Mouse (Mus musculus) G1E (cell line): ENCODE results near the gene AB124611. TPM values are rescaled to one million over a fixed set of nuclear protein-coding genes. Genes with fewer than 3 reads are reported as not detected.

ENCODE experiments used
- ATAC-seq: 2 replicates; pipeline ENCODE4 v1.8.0; 2016; ENCODE audit warnings: mild to moderate bottlenecking; ENCODE audit not compliant: insufficient number of reproducible peaks, poor library complexity, low FRiP score, severe bottlenecking; ENCODE audit errors: extremely low read depth
- DNase-seq: peaks from one replicate; pipeline ENCODE4 v3.0.0; 2012; ENCODE audit warnings: low spot score
- H3K27me3 ChIP-seq: 2 replicates; pipeline ENCODE4 v1.6.1; 2012; ENCODE audit warnings: mild to moderate bottlenecking, low read length, inconsistent platforms; ENCODE audit not compliant: insufficient read depth
- H3K36me3 ChIP-seq: replicated peaks from 2 replicates; pipeline ENCODE3; 2012; ENCODE audit warnings: mild to moderate bottlenecking, inconsistent platforms
- H3K4me1 ChIP-seq: 2 replicates; pipeline ENCODE4 v1.6.1; 2012; ENCODE audit warnings: low read depth, low read length, inconsistent platforms, mixed read lengths; ENCODE audit not compliant: insufficient read depth
- H3K4me3 ChIP-seq: 2 replicates; pipeline ENCODE4 v1.5.1; 2012; ENCODE audit warnings: low read depth, mild to moderate bottlenecking, inconsistent platforms, low read length, moderate library complexity, mixed read lengths
- H3K9me3 ChIP-seq: replicated peaks from 2 replicates; pipeline ENCODE4 v1.6.1; 2012; ENCODE audit warnings: inconsistent platforms
- CTCF ChIP-seq: IDR thresholded peaks from 2 replicates; pipeline ENCODE4 v1.5.1; 2012; ENCODE audit warnings: low read depth, low read length, inconsistent platforms, mixed read lengths
- GATA1 ChIP-seq: IDR thresholded peaks from 2 replicates; pipeline ENCODE4 v1.6.1; 2012; ENCODE audit warnings: borderline replicate concordance, low read length, inconsistent platforms, mixed read lengths
- GATA2 ChIP-seq: IDR thresholded peaks from 2 replicates; pipeline ENCODE4 v1.6.1; 2012; ENCODE audit warnings: low read depth, low read length, inconsistent platforms, borderline replicate concordance
- POLR2AphosphoS5 ChIP-seq: IDR thresholded peaks from 2 replicates; pipeline ENCODE4 v1.6.1; 2012; ENCODE audit warnings: low read depth, low read length, inconsistent platforms; ENCODE audit not compliant: insufficient replicate concordance
- TAL1 ChIP-seq: conservative IDR thresholded peaks from 2 replicates; pipeline ENCODE4 v1.6.1; 2012; ENCODE audit warnings: low read depth, low read length, inconsistent platforms, mixed read lengths
- polyA plus RNA-seq: library from polyadenylated mRNA; stranded (reverse); fragments of >175 nt; gene quantifications from 2 replicates; pipeline ENCODE4 v1.2.3, GENCODE M21; 2012
- total RNA-seq, 2 experiments: library from RNA; stranded (forward) in 1 of 2; stranded (reverse) in 1 of 2; fragments of 200-1000 nt in 1 of 2; fragments of >200 nt in 1 of 2; fragmentation: Nextera tagmentation in 1 of 2; gene quantifications; 2 replicates each; pipeline ENCODE4 v1.2.3; 2014 to 2017

Gene AB124611
- total and polyA plus RNA-seq, 3 experiments, result 2.4 to 5.5 (median 2.9) TPM

GRCm38 (mm10) chr9:21505767-21506166 is 20.2 kb upstream of the AB124611 start:
- ATAC-seq (no peak), DNase-seq (no peak)
- Histone ChIP-seq H3K36me3 (peaks cover 76% of the 10 kb centered on the region), H3K9me3 (no peaks in the 10 kb centered on the region), H3K27me3 (no peaks in the 10 kb centered on the region), H3K4me1 (peaks cover 34% of the 10 kb centered on the region), H3K4me3 (no peak overlapping the region)
- TF ChIP-seq TAL1 (no peak), GATA1 (no peak), POLR2AphosphoS5 (0 out of 2 replicates have a peak, but pooled peaks have one; percentile 17), GATA2 (no peak)

DNA sequence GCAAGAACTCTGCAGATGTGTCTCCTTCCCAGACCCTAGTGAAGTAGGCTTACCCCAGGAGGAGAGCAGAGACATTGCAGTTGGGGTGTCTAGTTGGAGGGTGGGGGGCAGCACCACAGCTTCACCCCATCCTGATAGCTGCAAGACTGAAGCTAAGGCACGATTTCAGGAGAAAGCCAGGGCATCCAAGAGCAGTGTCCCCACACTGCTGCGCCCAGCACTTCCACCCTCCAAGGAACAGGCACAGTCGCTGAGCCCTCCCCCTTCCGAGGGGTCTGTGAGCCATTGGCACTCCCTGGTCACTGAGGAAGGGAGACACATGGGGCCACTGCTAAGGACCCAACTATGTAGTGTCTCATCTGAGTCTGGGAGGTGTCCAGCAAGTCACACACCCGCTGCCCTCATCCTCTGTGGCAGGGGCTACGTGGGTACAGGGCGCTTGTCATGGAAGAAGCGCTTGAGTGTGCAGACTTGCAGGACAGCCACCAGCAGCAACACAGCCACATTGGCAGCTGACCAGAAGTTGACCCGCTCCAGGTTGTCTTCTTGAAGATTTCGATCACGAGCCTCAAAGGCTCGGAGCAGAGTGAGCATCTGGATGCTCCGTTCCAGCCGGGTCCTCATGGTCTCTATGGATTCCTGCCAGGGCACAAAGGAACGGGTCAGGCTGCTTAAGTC is 18.1 kb upstream of the AB124611 start:
- H3K4me3 ChIP-seq, result no peak overlapping the region
- TF ChIP-seq TAL1, result no peak
- TF ChIP-seq GATA2, result no peak
- H3K36me3 ChIP-seq, result peaks cover 63% of the 10 kb centered on the region
- no peak for DNase-seq
- no peaks in the 10 kb centered on the region for H3K27me3 ChIP-seq
- H3K4me1 ChIP-seq, result peaks cover 38% of the 10 kb centered on the region
- H3K9me3 ChIP-seq, result no peaks in the 10 kb centered on the region
- no peak for ATAC-seq

GRCm38 (mm10) chr9:21508871-21509404 is 17.0 kb upstream of the AB124611 start:
- Histone ChIP-seq H3K27me3 (no peaks in the 10 kb centered on the region), H3K4me3 (peak overlapping the region; percentile 81; the same call in 1 of the 2 replicates), H3K9me3 (peaks cover 6% of the 10 kb centered on the region), H3K4me1 (peaks cover 38% of the 10 kb centered on the region), H3K36me3 (peaks cover 53% of the 10 kb centered on the region)
- no peak for DNase-seq
- ATAC-seq, result no peak
- TF ChIP-seq CTCF, result no peak
- no peak for TF ChIP-seq GATA2
- no peak for TF ChIP-seq GATA1
- TF ChIP-seq POLR2AphosphoS5, result no peak
- no peak for TF ChIP-seq TAL1

DNA sequence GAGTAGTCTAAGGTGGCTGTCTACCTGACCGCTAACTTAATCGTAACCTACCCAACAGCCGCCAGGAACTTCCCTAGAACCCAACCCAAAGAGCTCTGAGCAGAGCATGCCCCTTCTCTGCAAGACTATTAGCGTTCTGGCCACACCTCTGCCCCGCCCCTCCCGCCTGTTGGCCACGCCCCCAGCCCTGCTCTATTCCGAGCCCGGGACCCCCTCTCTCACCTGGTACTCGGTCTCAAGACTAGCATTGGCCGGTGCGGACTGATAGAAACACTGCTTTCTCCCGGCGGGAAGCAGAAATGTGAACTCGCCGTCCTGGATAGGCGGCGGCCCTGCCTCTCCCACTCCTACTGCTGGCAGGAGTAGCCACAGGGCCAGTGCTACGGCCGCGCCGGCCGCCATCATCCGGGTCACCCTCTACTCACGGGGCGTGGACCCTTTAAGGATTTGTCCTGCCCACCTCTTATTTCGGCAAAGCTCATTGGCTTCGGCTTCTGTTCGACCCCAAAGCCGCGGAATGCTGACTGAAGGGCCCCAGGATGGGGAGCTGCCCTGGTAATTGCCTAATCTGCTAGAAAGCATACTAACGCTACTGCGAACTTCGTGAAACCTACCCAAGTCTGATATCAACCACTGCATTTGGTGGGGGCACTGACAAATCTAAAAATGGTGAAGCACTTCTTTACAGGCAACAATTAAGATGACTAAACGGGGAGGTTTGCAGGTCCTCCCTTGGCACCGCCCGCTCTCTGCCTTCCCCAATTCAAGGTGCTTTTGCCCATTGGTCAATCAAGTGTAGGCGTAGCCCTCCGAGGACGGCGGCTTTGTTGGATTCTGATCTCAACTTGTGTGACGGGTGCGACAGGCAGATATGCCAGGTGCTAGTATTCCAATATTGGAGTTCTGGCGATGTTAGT is 15.9 kb upstream of the AB124611 start, which contains the start of gene Tmed1:
Gene Tmed1, minus strand, starts transcription at position 481 of the 917 bp plus-strand sequence.
- ATAC-seq (peak; percentile 84), DNase-seq (peak; percentile 96)
- Histone ChIP-seq H3K4me1 (peaks cover 44% of the 10 kb centered on the region), H3K4me3 (peak within 1 kb of the TSS; percentile 81), H3K36me3 (peaks cover 42% of the 10 kb centered on the region), H3K9me3 (peaks cover 6% of the 10 kb centered on the region), H3K27me3 (no peaks in the 10 kb centered on the region)
- TF ChIP-seq POLR2AphosphoS5, result no peak
- no peak for TF ChIP-seq GATA1
- no peak for TF ChIP-seq GATA2
- no peak for TF ChIP-seq CTCF
- TF ChIP-seq TAL1, result no peak

GRCm38 (mm10) chr9:21510689-21511015 is 15.3 kb upstream of the AB124611 start:
- TF ChIP-seq GATA1 (no peak), POLR2AphosphoS5 (no peak), TAL1 (no peak), GATA2 (no peak)
- Histone ChIP-seq H3K27me3 (no peaks in the 10 kb centered on the region), H3K4me1 (peaks cover 48% of the 10 kb centered on the region), H3K36me3 (peaks cover 36% of the 10 kb centered on the region), H3K4me3 (peak overlapping the region; percentile 81), H3K9me3 (peaks cover 6% of the 10 kb centered on the region)
- ATAC-seq (0 out of 2 replicates have a peak, but pooled peaks have one; percentile 1), DNase-seq (no peak)

DNA sequence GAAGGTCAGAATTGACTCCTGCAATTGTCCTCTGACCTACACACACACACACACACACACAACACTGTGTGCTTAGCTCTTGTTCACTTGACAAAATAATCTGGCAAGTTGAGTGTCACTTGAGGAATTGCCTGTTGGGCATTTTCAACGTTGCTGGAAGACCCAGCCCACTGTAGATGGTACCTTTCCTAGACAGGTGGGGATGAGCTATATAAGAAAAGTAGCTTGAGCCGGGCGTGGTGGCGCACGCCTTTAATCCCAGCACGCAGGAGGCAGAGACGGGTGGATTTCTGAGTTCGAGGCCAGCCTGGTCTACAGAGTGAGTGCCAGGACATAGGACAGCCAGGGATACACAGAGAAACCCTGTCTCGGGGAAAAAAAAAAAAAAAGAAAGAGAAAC is 14.9 kb upstream of the AB124611 start:
- TF ChIP-seq GATA1 (no peak), TAL1 (no peak), POLR2AphosphoS5 (no peak), CTCF (no peak), GATA2 (no peak)
- Histone ChIP-seq H3K9me3 (peaks cover 6% of the 10 kb centered on the region), H3K27me3 (no peaks in the 10 kb centered on the region; the same call in 1 of the 2 replicates), H3K4me3 (peak overlapping the region; percentile 81; the same call in 1 of the 2 replicates), H3K36me3 (peaks cover 32% of the 10 kb centered on the region), H3K4me1 (peaks cover 48% of the 10 kb centered on the region)
- DNase-seq (no peak), ATAC-seq (no peak)
